Mouse (Mus musculus) G1E (cell line): ENCODE data around the gene Lrrc59. TPM values are rescaled to one million over a fixed set of nuclear protein-coding genes. Genes with fewer than 3 reads are reported as not detected.
"Not testable (repeated sequence)": the region's sequence is repeated elsewhere in the genome, so short reads cannot be mapped to it uniquely, and the experiment has no call there.

Source experiments
- ATAC-seq: 2 replicates; pipeline ENCODE4 v1.8.0; 2016; ENCODE audit warnings: mild to moderate bottlenecking; ENCODE audit not compliant: insufficient number of reproducible peaks, poor library complexity, low FRiP score, severe bottlenecking; ENCODE audit errors: extremely low read depth
- DNase-seq: peaks from one replicate; pipeline ENCODE4 v3.0.0; 2012; ENCODE audit warnings: low spot score
- H3K27me3 ChIP-seq: 2 replicates; pipeline ENCODE4 v1.6.1; 2012; ENCODE audit warnings: mild to moderate bottlenecking, low read length, inconsistent platforms; ENCODE audit not compliant: insufficient read depth
- H3K36me3 ChIP-seq: replicated peaks from 2 replicates; pipeline ENCODE3; 2012; ENCODE audit warnings: mild to moderate bottlenecking, inconsistent platforms
- H3K4me1 ChIP-seq: 2 replicates; pipeline ENCODE4 v1.6.1; 2012; ENCODE audit warnings: low read depth, low read length, inconsistent platforms, mixed read lengths; ENCODE audit not compliant: insufficient read depth
- H3K4me3 ChIP-seq: 2 replicates; pipeline ENCODE4 v1.5.1; 2012; ENCODE audit warnings: low read depth, mild to moderate bottlenecking, inconsistent platforms, low read length, moderate library complexity, mixed read lengths
- H3K9me3 ChIP-seq: replicated peaks from 2 replicates; pipeline ENCODE4 v1.6.1; 2012; ENCODE audit warnings: inconsistent platforms
- CTCF ChIP-seq: IDR thresholded peaks from 2 replicates; pipeline ENCODE4 v1.5.1; 2012; ENCODE audit warnings: low read depth, low read length, inconsistent platforms, mixed read lengths
- GATA1 ChIP-seq: IDR thresholded peaks from 2 replicates; pipeline ENCODE4 v1.6.1; 2012; ENCODE audit warnings: borderline replicate concordance, low read length, inconsistent platforms, mixed read lengths
- GATA2 ChIP-seq: IDR thresholded peaks from 2 replicates; pipeline ENCODE4 v1.6.1; 2012; ENCODE audit warnings: low read depth, low read length, inconsistent platforms, borderline replicate concordance
- POLR2AphosphoS5 ChIP-seq: IDR thresholded peaks from 2 replicates; pipeline ENCODE4 v1.6.1; 2012; ENCODE audit warnings: low read depth, low read length, inconsistent platforms; ENCODE audit not compliant: insufficient replicate concordance
- TAL1 ChIP-seq: conservative IDR thresholded peaks from 2 replicates; pipeline ENCODE4 v1.6.1; 2012; ENCODE audit warnings: low read depth, low read length, inconsistent platforms, mixed read lengths
- polyA plus RNA-seq: library from polyadenylated mRNA; stranded (reverse); fragments of >175 nt; gene quantifications from 2 replicates; pipeline ENCODE4 v1.2.3, GENCODE M21; 2012
- total RNA-seq, 2 experiments: library from RNA; stranded (forward) in 1 of 2; stranded (reverse) in 1 of 2; fragments of 200-1000 nt in 1 of 2; fragments of >200 nt in 1 of 2; fragmentation: Nextera tagmentation in 1 of 2; gene quantifications; 2 replicates each; pipeline ENCODE4 v1.2.3; 2014 to 2017

Lrrc59 gene
- total and polyA plus RNA-seq, 3 experiments: 107 to 146 (median 117) TPM

DNA sequence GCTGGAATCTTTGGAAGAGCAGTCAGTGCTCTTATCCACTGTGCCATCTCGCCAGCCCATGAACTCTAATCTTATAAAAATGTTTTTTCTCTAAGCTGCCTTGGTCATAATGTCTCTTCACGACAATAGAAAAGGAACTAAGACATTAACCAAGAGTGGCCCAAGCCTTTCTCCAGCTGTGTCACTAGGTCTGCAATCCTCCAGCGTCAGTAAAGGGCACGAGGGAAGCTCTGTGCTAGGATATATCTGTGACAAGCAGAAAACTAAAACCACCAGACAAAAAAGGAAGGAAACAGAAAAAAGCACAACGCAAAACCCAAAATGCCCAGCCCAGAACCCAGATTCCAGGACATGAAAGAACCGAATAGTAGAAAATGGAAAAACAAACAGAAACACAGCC lies 57.6 kb downstream of the Lrrc59 start:
- Histone ChIP-seq H3K4me1 (no peaks in the 10 kb centered on the region), H3K4me3 (no peak overlapping the region), H3K27me3 (peaks cover 11% of the 10 kb centered on the region), H3K36me3 (no peaks in the 10 kb centered on the region), H3K9me3 (no peaks in the 10 kb centered on the region)
- no peak for DNase-seq
- ATAC-seq: no peak
- TF ChIP-seq GATA2: no peak
- no peak for TF ChIP-seq GATA1
- no peak for TF ChIP-seq CTCF
- no peak for TF ChIP-seq POLR2AphosphoS5
- no peak for TF ChIP-seq TAL1

DNA sequence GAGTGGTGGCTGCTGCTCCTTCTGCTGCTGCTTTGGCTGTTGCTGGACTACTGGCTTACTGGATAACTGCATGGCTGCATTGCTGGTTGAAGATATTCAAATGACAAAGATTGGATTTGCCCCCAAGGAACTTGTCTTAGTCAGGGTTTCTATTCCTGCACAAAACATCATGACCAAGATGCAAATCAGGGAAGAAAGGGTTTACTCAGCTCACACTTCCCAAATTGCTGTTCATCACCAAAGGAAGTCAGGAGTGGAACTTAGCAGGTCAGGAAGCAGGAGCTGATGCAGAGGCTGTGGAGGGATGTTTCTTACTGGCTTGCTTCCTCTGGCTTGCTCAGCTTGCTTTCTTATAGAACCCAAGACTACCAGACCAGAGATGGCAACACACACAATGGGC lies 62.9 kb downstream of the Lrrc59 start:
- H3K9me3 ChIP-seq, H3K36me3 ChIP-seq, DNase-seq, ATAC-seq, H3K4me1 ChIP-seq, H3K27me3 ChIP-seq, H3K4me3 ChIP-seq: not testable (repeated sequence)

Other genes starting within 250 kb of the Lrrc59 start
- gene Abcc3, start 236.8 kb upstream of the Lrrc59 start, total RNA-seq (2014; fragmentation: Nextera tagmentation): not detected in 2 replicates
- gene Abcc3, start 236.8 kb upstream of the Lrrc59 start, total RNA-seq (2017): 0.17 and 0.27 TPM in 2 replicates
- gene Abcc3, start 236.8 kb upstream of the Lrrc59 start, polyA plus RNA-seq: not detected in 2 replicates
- 38.4 TPM in 1 of 2 replicates, not detected in the other for gene Cacna1g, start 155.6 kb upstream of the Lrrc59 start, total RNA-seq (2014; fragmentation: Nextera tagmentation)
- gene Cacna1g, start 155.6 kb upstream of the Lrrc59 start, total RNA-seq (2017): 0.49 TPM in 1 of 2 replicates, not detected in the other
- gene Cacna1g, start 155.6 kb upstream of the Lrrc59 start, polyA plus RNA-seq: 0.01 TPM in 1 of 2 replicates, not detected in the other
- gene Spata20, start 143.6 kb upstream of the Lrrc59 start, total RNA-seq (2014; fragmentation: Nextera tagmentation): not detected in 2 replicates
- not detected in 2 replicates for gene Spata20, start 143.6 kb upstream of the Lrrc59 start, total RNA-seq (2017)
- not detected in 2 replicates for gene Spata20, start 143.6 kb upstream of the Lrrc59 start, polyA plus RNA-seq
- gene Epn3, start 129.8 kb upstream of the Lrrc59 start, total RNA-seq (2014; fragmentation: Nextera tagmentation): not detected in 2 replicates
- not detected in 2 replicates for gene Epn3, start 129.8 kb upstream of the Lrrc59 start, total RNA-seq (2017)
- gene Epn3, start 129.8 kb upstream of the Lrrc59 start, polyA plus RNA-seq: not detected in 2 replicates
- gene Mycbpap, start 108.0 kb upstream of the Lrrc59 start, total RNA-seq (2014; fragmentation: Nextera tagmentation): not detected in 2 replicates
- gene Mycbpap, start 108.0 kb upstream of the Lrrc59 start, total RNA-seq (2017): 0.06 TPM in 1 of 2 replicates, not detected in the other
- gene Mycbpap, start 108.0 kb upstream of the Lrrc59 start, polyA plus RNA-seq: not detected in 2 replicates
- 4.8 and 5.3 TPM in 2 replicates for gene Rsad1, start 80.5 kb upstream of the Lrrc59 start, total RNA-seq (2014; fragmentation: Nextera tagmentation)
- 3.9 and 4.2 TPM in 2 replicates for gene Rsad1, start 80.5 kb upstream of the Lrrc59 start, total RNA-seq (2017)
- 4.4 and 5.6 TPM in 2 replicates for gene Rsad1, start 80.5 kb upstream of the Lrrc59 start, polyA plus RNA-seq
- not detected in 2 replicates for gene Chad, start 64.7 kb upstream of the Lrrc59 start, total RNA-seq (2014; fragmentation: Nextera tagmentation)
- gene Chad, start 64.7 kb upstream of the Lrrc59 start, total RNA-seq (2017): 0.06 and 0.11 TPM in 2 replicates
- not detected in 2 replicates for gene Chad, start 64.7 kb upstream of the Lrrc59 start, polyA plus RNA-seq
- 1.4 and 1.6 TPM in 2 replicates for gene Acsf2, start 27.9 kb upstream of the Lrrc59 start, total RNA-seq (2014; fragmentation: Nextera tagmentation)
- gene Acsf2, start 27.9 kb upstream of the Lrrc59 start, total RNA-seq (2017): 0.27 and 0.81 TPM in 2 replicates
- gene Acsf2, start 27.9 kb upstream of the Lrrc59 start, polyA plus RNA-seq: 1.5 and 1.6 TPM in 2 replicates
- 19.5 and 26.2 TPM in 2 replicates for gene Mrpl27, start 24.0 kb downstream of the Lrrc59 start, total RNA-seq (2014; fragmentation: Nextera tagmentation)
- 54.7 and 70.9 TPM in 2 replicates for gene Mrpl27, start 24.0 kb downstream of the Lrrc59 start, total RNA-seq (2017)
- gene Mrpl27, start 24.0 kb downstream of the Lrrc59 start, polyA plus RNA-seq: 66.3 and 70.6 TPM in 2 replicates
- gene Eme1, start 24.2 kb downstream of the Lrrc59 start, total RNA-seq (2014; fragmentation: Nextera tagmentation): 14.4 and 17.9 TPM in 2 replicates
- gene Eme1, start 24.2 kb downstream of the Lrrc59 start, total RNA-seq (2017): 39.0 and 42.0 TPM in 2 replicates
- gene Eme1, start 24.2 kb downstream of the Lrrc59 start, polyA plus RNA-seq: 25.8 and 29.4 TPM in 2 replicates
- gene Xylt2, start 47.7 kb downstream of the Lrrc59 start, total RNA-seq (2014; fragmentation: Nextera tagmentation): 4.5 and 9.9 TPM in 2 replicates
- 6.6 and 7.0 TPM in 2 replicates for gene Xylt2, start 47.7 kb downstream of the Lrrc59 start, total RNA-seq (2017)
- 14.7 and 16.4 TPM in 2 replicates for gene Xylt2, start 47.7 kb downstream of the Lrrc59 start, polyA plus RNA-seq
- gene Gm11541, start 74.7 kb downstream of the Lrrc59 start, total RNA-seq (2014; fragmentation: Nextera tagmentation): not detected in 2 replicates
- gene Gm11541, start 74.7 kb downstream of the Lrrc59 start, total RNA-seq (2017): 0.06 and 0.33 TPM in 2 replicates
- gene Gm11541, start 74.7 kb downstream of the Lrrc59 start, polyA plus RNA-seq: not detected in 2 replicates
- not detected in 2 replicates for gene Cdc34b, start 112.0 kb downstream of the Lrrc59 start, total RNA-seq (2014; fragmentation: Nextera tagmentation)
- 0.27 TPM in 1 of 2 replicates, not detected in the other for gene Cdc34b, start 112.0 kb downstream of the Lrrc59 start, total RNA-seq (2017)
- gene Cdc34b, start 112.0 kb downstream of the Lrrc59 start, polyA plus RNA-seq: 0.13 TPM in 1 of 2 replicates, not detected in the other
- gene Tmem92, start 152.9 kb downstream of the Lrrc59 start, total RNA-seq (2014; fragmentation: Nextera tagmentation): not detected in 2 replicates
- 0.16 TPM in 1 of 2 replicates, not detected in the other for gene Tmem92, start 152.9 kb downstream of the Lrrc59 start, total RNA-seq (2017)
- not detected in 2 replicates for gene Tmem92, start 152.9 kb downstream of the Lrrc59 start, polyA plus RNA-seq